Mouse (Mus musculus) C2C12 (cell line): Measurements from ENCODE around the gene Prex1. TPM values are rescaled to one million over a fixed set of nuclear protein-coding genes. Genes with fewer than 3 reads are reported as not detected.

Source experiments
- H3K27me3 ChIP-seq: one replicate; pipeline ENCODE4 v1.6.1; 2011; ENCODE audit not compliant: control insufficient read depth, insufficient read depth, insufficient read length
- H3K36me3 ChIP-seq: one replicate; pipeline ENCODE4 v1.6.1; 2011; ENCODE audit not compliant: control insufficient read depth, insufficient read depth
- H3K4me3 ChIP-seq: one replicate; pipeline ENCODE4 v1.5.1; 2011; ENCODE audit warnings: mild to moderate bottlenecking, control low read depth; ENCODE audit not compliant: poor library complexity, insufficient read depth, severe bottlenecking
- H3K79me2 ChIP-seq: one replicate; pipeline ENCODE4 v1.6.1; 2011; ENCODE audit not compliant: control insufficient read depth, insufficient read depth
- H3K79me3 ChIP-seq: one replicate; pipeline ENCODE4 v1.6.1; 2011; ENCODE audit warnings: low read depth, control low read depth
- H3ac ChIP-seq: one replicate; pipeline ENCODE3; 2011; ENCODE audit warnings: low read depth; ENCODE audit not compliant: control insufficient read depth, insufficient read length
- CEBPB ChIP-seq: IDR thresholded peaks from one replicate; pipeline ENCODE4 v1.6.1; 2011; ENCODE audit warnings: low read depth, mild to moderate bottlenecking, control low read depth, moderate library complexity
- CTCF ChIP-seq: IDR thresholded peaks from one replicate; pipeline ENCODE4 v1.5.1; 2011; ENCODE audit not compliant: control insufficient read depth, insufficient read depth, insufficient read length
- FOSL1 ChIP-seq: IDR thresholded peaks from one replicate; pipeline ENCODE4 v1.8.0; 2011; ENCODE audit warnings: mild to moderate bottlenecking, low read length; ENCODE audit not compliant: poor library complexity, insufficient read depth, severe bottlenecking
- MAX ChIP-seq: IDR thresholded peaks from one replicate; pipeline ENCODE4 v1.6.1; 2011; ENCODE audit warnings: mild to moderate bottlenecking, control low read depth
- MYOD1 ChIP-seq: IDR thresholded peaks from one replicate; pipeline ENCODE4 v1.6.1; 2011; ENCODE audit warnings: low read depth; ENCODE audit not compliant: control insufficient read depth, insufficient read length
- MYOG ChIP-seq: IDR thresholded peaks from one replicate; pipeline ENCODE4 v1.6.1; 2011; ENCODE audit not compliant: control insufficient read depth, insufficient read length; ENCODE audit errors: extremely low read depth
- USF1 ChIP-seq: IDR thresholded peaks from one replicate; pipeline ENCODE4 v1.6.1; 2011; ENCODE audit warnings: low read depth, mild to moderate bottlenecking, control low read depth, moderate library complexity
- polyA plus RNA-seq: library from polyadenylated mRNA; unstranded; fragments of >200 nt; fragmentation: generic; extraction: Trizol; gene quantifications from one replicate; pipeline ENCODE4 v1.2.1, GENCODE M21; 2012; ENCODE audit warnings: missing spikeins

The Prex1 gene
- polyA plus RNA-seq, 1 experiment, result 0.16 TPM

DNA sequence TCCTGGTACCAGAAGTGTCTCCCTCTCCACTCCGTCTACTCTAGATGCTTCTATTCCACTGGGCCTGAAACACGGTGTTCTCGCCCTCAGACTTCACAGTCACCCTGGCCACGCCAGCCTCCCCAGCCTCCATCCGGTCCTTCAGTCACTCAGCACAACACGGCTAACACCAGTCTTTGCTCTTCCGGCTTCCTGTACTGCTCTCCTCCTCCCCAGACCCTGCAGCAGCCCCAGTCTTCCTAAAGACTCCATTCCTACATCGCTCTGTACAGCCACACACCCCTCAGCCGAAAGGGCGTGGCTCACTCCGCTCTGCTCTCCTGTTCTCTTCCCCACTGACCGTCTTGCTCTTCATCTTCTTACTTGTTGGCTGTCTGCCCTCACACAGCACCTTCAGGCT, 39.7 kb downstream of the Prex1 start:
- H3K79me3 ChIP-seq, result no peaks in the 10 kb centered on the region
- H3K27me3 ChIP-seq, result peaks cover 32% of the 10 kb centered on the region
- no peaks in the 10 kb centered on the region for H3K79me2 ChIP-seq
- TF ChIP-seq MYOD1 (no peak), USF1 (no peak), CTCF (no peak), MAX (no peak), MYOG (no peak), FOSL1 (no peak), CEBPB (no peak)
- H3K36me3 ChIP-seq, result no peaks in the 10 kb centered on the region
- H3ac ChIP-seq, result no peak overlapping the region
- H3K4me3 ChIP-seq, result no peak overlapping the region

DNA sequence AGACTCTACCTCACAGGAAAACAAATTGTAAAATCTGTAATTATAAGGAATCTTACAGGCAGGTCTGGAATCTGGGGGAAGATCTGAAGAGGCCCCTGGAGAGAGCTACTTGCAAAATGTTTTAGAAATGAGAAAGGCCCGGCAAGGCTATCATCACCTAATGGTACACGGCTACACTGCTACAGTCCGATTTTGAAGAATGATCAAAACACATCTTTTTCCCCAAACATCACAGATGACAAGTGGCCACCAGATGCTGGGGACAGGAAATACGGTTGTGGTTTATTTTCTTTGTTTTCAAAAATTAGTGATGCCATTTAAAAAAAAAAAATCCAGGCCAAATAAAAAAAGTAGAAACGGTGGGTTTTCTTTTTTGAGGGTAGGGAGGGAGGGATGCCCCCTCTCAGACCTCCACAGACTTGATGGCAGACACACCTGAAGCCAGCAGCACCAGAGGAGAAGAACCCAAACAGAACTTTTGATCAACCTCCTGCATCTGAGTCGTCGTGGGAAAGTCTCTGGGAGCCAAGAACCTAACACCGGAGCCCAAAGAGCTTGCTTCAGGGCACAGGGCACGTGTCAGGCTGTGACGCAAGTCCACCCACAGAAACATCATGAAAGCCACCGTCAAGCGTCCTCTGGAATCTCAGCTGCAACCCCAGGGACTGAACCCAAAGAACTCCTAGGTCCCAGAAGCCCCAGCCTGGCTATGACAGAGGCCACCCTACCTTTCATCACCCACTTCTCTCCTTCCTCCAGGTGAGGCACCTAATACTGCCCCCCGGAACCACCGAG, 41.3 kb downstream of the Prex1 start:
- Histone ChIP-seq H3K27me3 (peaks cover 32% of the 10 kb centered on the region), H3K79me2 (no peaks in the 10 kb centered on the region), H3K36me3 (no peaks in the 10 kb centered on the region), H3K4me3 (no peak overlapping the region), H3ac (no peak overlapping the region), H3K79me3 (no peaks in the 10 kb centered on the region)
- TF ChIP-seq CEBPB (no peak), USF1 (no peak), MAX (no peak), MYOG (no peak), FOSL1 (no peak)

DNA sequence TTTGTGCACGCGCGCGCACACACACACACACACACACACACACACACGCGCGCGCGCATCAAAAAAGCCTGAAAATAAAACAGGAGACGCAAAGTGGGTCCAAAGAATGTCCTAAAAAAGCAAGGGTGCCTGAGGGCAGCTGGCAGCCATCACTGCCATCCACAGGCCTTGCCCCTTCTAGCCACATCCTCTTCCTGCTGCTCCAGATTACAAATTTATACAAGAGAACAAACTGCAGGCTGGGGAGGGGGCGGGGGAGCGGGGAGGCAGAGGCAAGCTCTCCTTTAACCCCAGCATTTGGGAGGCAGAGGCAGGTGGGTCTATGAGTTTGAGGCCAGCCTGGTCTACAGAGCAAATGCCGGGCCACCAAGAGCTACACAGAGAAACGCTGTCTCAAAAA, 42.0 kb downstream of the Prex1 start:
- Histone ChIP-seq H3K4me3 (no peak overlapping the region), H3K27me3 (peaks cover 27% of the 10 kb centered on the region), H3K36me3 (no peaks in the 10 kb centered on the region), H3ac (no peak overlapping the region), H3K79me3 (no peaks in the 10 kb centered on the region), H3K79me2 (no peaks in the 10 kb centered on the region)
- TF ChIP-seq CTCF (no peak), MAX (no peak), MYOG (no peak), USF1 (no peak)

DNA sequence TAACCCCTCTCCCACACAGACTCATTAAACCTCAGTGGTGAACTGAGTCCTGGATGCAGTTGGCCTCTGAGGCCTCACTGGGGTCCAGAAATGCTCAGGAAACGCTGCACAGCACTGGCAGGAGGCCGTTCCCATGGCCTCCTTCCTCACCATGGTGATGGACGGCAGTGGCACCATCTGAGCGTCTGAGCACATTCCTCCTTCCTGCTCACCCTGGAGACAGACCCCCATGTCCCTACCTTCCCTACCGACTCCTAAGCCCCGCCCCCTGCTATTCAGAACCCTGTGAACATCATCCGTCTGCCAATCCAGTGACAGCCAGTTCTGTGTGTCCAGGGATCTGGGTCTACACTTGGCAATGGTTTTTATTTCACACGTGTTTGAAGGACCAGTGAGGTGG, 42.6 kb downstream of the Prex1 start:
- no peaks in the 10 kb centered on the region for H3K79me3 ChIP-seq
- TF ChIP-seq CTCF, result no peak
- TF ChIP-seq CEBPB, result no peak
- no peak for TF ChIP-seq MYOD1
- TF ChIP-seq MAX, result no peak
- TF ChIP-seq FOSL1, result no peak
- TF ChIP-seq USF1, result no peak
- no peak for TF ChIP-seq MYOG
- no peak overlapping the region for H3ac ChIP-seq
- peaks cover 25% of the 10 kb centered on the region for H3K27me3 ChIP-seq
- H3K4me3 ChIP-seq, result no peak overlapping the region
- no peaks in the 10 kb centered on the region for H3K36me3 ChIP-seq
- no peaks in the 10 kb centered on the region for H3K79me2 ChIP-seq

DNA sequence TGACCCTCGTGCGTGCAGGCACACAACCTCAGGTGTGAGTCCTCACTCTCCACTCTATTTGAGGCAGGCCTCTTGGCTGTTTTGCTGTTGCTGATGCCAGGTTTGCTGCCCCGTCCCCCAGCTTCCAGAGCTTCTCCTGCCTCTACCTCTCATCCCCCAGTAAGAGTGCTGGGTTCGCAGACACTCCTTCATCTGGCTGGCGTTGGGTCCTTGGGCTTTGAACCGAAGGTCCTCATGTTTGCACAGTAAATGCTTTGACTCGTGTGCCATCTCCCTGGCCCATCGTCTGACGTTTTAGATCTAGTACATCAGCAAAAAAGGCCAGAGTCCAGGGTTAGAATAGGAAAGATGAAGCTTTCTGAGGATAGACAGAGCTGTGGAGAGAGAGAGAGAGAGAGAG, 43.7 kb downstream of the Prex1 start:
- Histone ChIP-seq H3K79me2 (no peaks in the 10 kb centered on the region), H3K27me3 (peaks cover 20% of the 10 kb centered on the region), H3K4me3 (no peak overlapping the region), H3ac (no peak overlapping the region), H3K79me3 (no peaks in the 10 kb centered on the region), H3K36me3 (no peaks in the 10 kb centered on the region)
- TF ChIP-seq CEBPB (no peak), USF1 (no peak), MAX (no peak), MYOG (no peak), MYOD1 (no peak), FOSL1 (no peak), CTCF (no peak)

DNA sequence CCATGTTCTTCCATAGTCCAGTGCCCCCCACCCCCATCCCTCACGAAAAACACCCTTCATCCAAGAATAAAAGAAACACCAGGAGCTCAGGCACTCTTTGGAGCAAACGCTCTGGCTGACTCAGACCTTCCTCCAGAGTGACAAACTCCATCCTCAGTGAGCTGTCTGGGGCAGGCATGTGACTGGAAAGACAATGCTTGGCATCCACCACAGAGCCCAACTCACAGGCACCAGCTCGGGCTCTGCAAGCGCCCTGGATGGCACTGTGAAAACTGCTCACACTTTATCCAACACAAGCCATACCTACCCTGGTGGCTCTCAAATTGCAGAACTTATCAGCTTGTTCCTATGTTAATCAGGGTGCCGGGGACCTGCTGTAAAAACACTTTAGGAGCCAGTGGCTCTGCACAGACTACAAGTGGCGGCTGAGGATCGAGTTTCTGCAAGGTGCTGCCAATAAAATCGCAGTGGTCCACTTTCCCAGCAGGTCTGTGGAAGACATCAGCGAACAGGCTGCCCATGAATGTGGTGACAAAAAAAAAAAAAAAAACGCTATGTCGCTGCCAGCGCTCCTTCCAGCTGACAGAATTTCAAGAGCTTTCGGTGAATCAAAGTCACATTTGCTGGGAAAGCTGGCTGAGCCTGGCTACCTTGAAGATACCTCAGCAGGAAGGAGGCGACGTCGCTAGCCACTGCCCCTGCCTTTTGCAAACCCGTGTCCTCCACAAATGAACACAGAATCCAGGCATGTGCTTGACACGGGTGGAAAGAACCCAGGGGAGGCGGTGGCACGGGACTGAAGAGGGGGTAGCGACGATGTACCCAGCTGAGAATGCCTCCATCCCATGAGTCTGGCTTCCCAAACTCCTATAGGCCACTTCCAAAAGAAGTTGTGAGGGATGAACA, 45.6 kb downstream of the Prex1 start:
- Histone ChIP-seq H3K36me3 (no peaks in the 10 kb centered on the region), H3K27me3 (peaks cover 9% of the 10 kb centered on the region), H3K79me3 (no peaks in the 10 kb centered on the region), H3K79me2 (no peaks in the 10 kb centered on the region), H3K4me3 (no peak overlapping the region), H3ac (no peak overlapping the region)
- TF ChIP-seq CEBPB (no peak), FOSL1 (no peak), CTCF (no peak), USF1 (no peak), MYOD1 (no peak), MYOG (no peak), MAX (no peak)
